Mouse (Mus musculus): ENCODE results near the gene Nanog.

DNA sequence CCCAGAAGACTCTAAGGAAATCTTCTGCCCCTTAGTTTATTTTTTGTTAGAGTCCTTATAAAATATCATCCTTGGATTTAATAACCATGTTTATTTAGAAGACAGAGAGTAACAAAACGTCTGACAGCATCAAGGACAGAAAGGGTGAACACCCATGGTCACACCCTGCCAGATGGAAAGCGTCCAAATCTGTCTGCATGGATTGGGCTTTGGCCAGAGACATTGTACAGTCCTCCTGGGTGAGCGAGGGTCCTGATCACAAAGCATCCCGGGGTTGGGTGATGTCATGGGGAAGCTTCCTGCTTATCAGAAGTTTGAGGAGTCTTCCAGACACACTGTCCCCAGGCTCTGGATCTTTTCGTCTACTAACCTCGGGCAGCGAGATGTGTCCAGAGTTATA lies 41.4 kb upstream of the Nanog start:
- TF ChIP-seq USF1 (IDR thresholded peaks at IDR 0.05; ENCODE audit: low read depth) (no peak), POLR2A (IDR thresholded peaks at IDR 0.05; ENCODE audit: insufficient read length, low read depth) (no peak), TCF12 (IDR thresholded peaks at IDR 0.05; ENCODE audit: insufficient read depth, poor library complexity, severe bottlenecking) (no peak)

Measured in myocyte (in vitro differentiated cells).